Mouse (Mus musculus) lung, postnatal 0 days (tissue): ENCODE measurements around the gene Hsf4.

Experiments
- CTCF ChIP-seq: IDR thresholded peaks from 2 replicates; pipeline ENCODE4 v1.5.1; 2016; ENCODE audit warnings: antibody characterized with exemption, mild to moderate bottlenecking
- EP300 ChIP-seq: IDR thresholded peaks from 2 replicates; pipeline ENCODE4 v1.6.1; 2016; ENCODE audit warnings: antibody characterized with exemption, mild to moderate bottlenecking, control low read depth

DNA sequence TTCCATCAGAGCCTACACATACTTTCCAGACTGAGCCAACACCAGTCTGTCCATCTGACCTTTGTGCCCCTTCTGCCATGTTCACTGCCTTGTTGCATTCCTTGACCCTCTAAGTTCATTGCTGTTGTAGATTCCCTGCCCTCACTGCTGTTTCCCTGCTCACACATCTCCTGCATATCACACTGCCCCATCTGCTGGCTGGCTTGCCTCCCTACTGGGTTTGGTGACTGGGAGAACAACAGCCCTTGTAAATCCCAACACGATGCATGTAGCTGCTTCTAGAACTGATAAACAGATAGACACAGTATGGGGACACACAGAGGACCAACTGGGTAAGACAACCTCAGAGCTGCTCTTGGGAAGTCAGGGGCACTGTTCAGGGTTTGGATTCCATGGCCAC is 42.1 kb downstream of the Hsf4 start:
- TF ChIP-seq CTCF, result no peak; the same call in 1 of the 2 replicates
- TF ChIP-seq EP300, result no peak
